Mouse (Mus musculus) lung, embryonic 16.5 days (tissue): ENCODE measurements around the gene Gm884. TPM values are rescaled to one million over a fixed set of nuclear protein-coding genes. Genes with fewer than 3 reads are reported as not detected.

ENCODE experiments used
- ATAC-seq: fragments of 200-750 bp; cut with Nextera tagmentation; 2 replicates; pipeline ENCODE4 v1.8.0; 2017; ENCODE audit warnings: low read depth, mild to moderate bottlenecking, moderate library complexity
- H3K27ac ChIP-seq: fragments of 300-500 bp; sonication (generic); 2 replicates; pipeline ENCODE4 v1.5.1; 2014; ENCODE audit warnings: mild to moderate bottlenecking, control low read depth, low read length
- H3K27me3 ChIP-seq: fragments of 300-500 bp; sonication (generic); 2 replicates; pipeline ENCODE4 v1.6.1; 2014; ENCODE audit warnings: low read depth, low read length, mixed read lengths; ENCODE audit not compliant: control insufficient read depth, insufficient read depth
- H3K36me3 ChIP-seq: fragments of 300-500 bp; sonication (generic); 2 replicates; pipeline ENCODE4 v1.6.1; 2014; ENCODE audit warnings: low read length; ENCODE audit not compliant: control insufficient read depth, insufficient read depth
- H3K4me1 ChIP-seq: fragments of 300-500 bp; sonication (generic); replicated peaks from 2 replicates; pipeline ENCODE4 v1.6.1; 2014; ENCODE audit warnings: low read length, mixed read lengths; ENCODE audit not compliant: control insufficient read depth, insufficient read depth
- H3K4me2 ChIP-seq: fragments of 300-500 bp; sonication (generic); 2 replicates; pipeline ENCODE4 v1.6.1; 2014; ENCODE audit warnings: low read depth, low read length, control low read depth
- H3K4me3 ChIP-seq: fragments of 300-500 bp; sonication (generic); 2 replicates; pipeline ENCODE4 v1.5.1; 2014; ENCODE audit warnings: mild to moderate bottlenecking, low read length, control low read depth
- H3K9ac ChIP-seq: fragments of 300-500 bp; sonication (generic); 2 replicates; pipeline ENCODE4 v1.6.1; 2014; ENCODE audit warnings: low read length, control low read depth
- H3K9me3 ChIP-seq: fragments of 300-500 bp; sonication (generic); 2 replicates; pipeline ENCODE4 v1.6.1; 2016; ENCODE audit warnings: low read length; ENCODE audit not compliant: control insufficient read depth
- WGBS: fragments of 180-500 bp; shearing (Covaris S2); extraction: QIAGEN DNeasy Blood & Tissue Kit; methylation state at CpG from one replicate; pipeline ENCODE4 v1.1.7; 2014; 5-methylcytosine and 5-hydroxymethylcytosine counted together
- polyA plus RNA-seq: library from polyadenylated mRNA; unstranded; fragments of >200 nt; fragmentation: Nextera tagmentation; extraction: Ambion mirVana; gene quantifications from 2 replicates; pipeline ENCODE4 v1.2.1, GENCODE M21; 2015

The Gm884 gene
- polyA plus RNA-seq, 1 experiment from 2014 or later = not detected

- ATAC-seq = no peak
- Histone ChIP-seq H3K4me1 (no peaks in the 10 kb centered on the region), H3K4me2 (no peak overlapping the region), H3K9ac (no peak overlapping the region), H3K4me3 (no peak overlapping the region), H3K36me3 (no peaks in the 10 kb centered on the region), H3K27ac (no peak overlapping the region), H3K9me3 (no peaks in the 10 kb centered on the region), H3K27me3 (peaks cover 7% of the 10 kb centered on the region)
- 3% methylated on average over 10 of the region's 10 CpGs for WGBS
These were observed 18.5 kb upstream of the Gm884 start for GRCm38 (mm10) chr11:103639407-103639946.

- Histone ChIP-seq H3K4me3 (no peak within 1 kb of the TSS), H3K9ac (no peak within 1 kb of the TSS), H3K4me1 (no peaks in the 10 kb centered on the region), H3K4me2 (no peak within 1 kb of the TSS), H3K36me3 (no peaks in the 10 kb centered on the region), H3K27ac (no peak within 1 kb of the TSS), H3K27me3 (peaks cover 7% of the 10 kb centered on the region), H3K9me3 (no peaks in the 10 kb centered on the region)
- ATAC-seq = no peak
- WGBS = 69% methylated on average over 3 of the region's 3 CpGs
These were observed 17.9 kb upstream of the Gm884 start, which contains the start of gene Lyzl6 for GRCm38 (mm10) chr11:103638790-103639189. TSS of gene Lyzl6 (minus strand) at chr11:103638890.

- Histone ChIP-seq H3K27me3 (peaks cover 7% of the 10 kb centered on the region), H3K4me2 (no peak overlapping the region), H3K4me3 (no peak overlapping the region), H3K4me1 (no peaks in the 10 kb centered on the region), H3K9me3 (no peaks in the 10 kb centered on the region), H3K36me3 (no peaks in the 10 kb centered on the region), H3K27ac (no peak overlapping the region), H3K9ac (no peak overlapping the region)
- no peak for ATAC-seq
- WGBS = 66% methylated on average over 6 of the region's 6 CpGs
These were observed 15.3 kb upstream of the Gm884 start for GRCm38 (mm10) chr11:103636261-103636660.

- WGBS = 65% methylated on average over 3 of the region's 3 CpGs
- no peak for ATAC-seq
- no peaks in the 10 kb centered on the region for H3K4me1 ChIP-seq
These were observed 14.5 kb upstream of the Gm884 start for GRCm38 (mm10) chr11:103635481-103635880.

GRCm38 (mm10) chr11:103634806-103635205, 13.9 kb upstream of the Gm884 start:
- WGBS = 77% methylated on average over 7 of the region's 7 CpGs
- no peak overlapping the region for H3K4me3 ChIP-seq

More at GRCm38 (mm10) chr11:103635481-103635880, 14.5 kb upstream of the Gm884 start:
- H3K4me3 ChIP-seq = no peak overlapping the region
- H3K4me2 ChIP-seq = no peak overlapping the region
- H3K27me3 ChIP-seq = peaks cover 7% of the 10 kb centered on the region
- no peak overlapping the region for H3K9ac ChIP-seq
- no peak overlapping the region for H3K27ac ChIP-seq
- no peaks in the 10 kb centered on the region for H3K36me3 ChIP-seq
- no peaks in the 10 kb centered on the region for H3K9me3 ChIP-seq

GRCm38 (mm10) chr11:103627453-103627852, 6.5 kb upstream of the Gm884 start:
- Histone ChIP-seq H3K4me2 (no peak overlapping the region), H3K9ac (no peak overlapping the region), H3K4me1 (no peaks in the 10 kb centered on the region), H3K27ac (no peak overlapping the region), H3K27me3 (no peaks in the 10 kb centered on the region), H3K9me3 (no peaks in the 10 kb centered on the region), H3K4me3 (no peak overlapping the region), H3K36me3 (no peaks in the 10 kb centered on the region)
- no peak for ATAC-seq
- WGBS = 73% methylated on average over 23 of the region's 23 CpGs

More at GRCm38 (mm10) chr11:103634806-103635205, 13.9 kb upstream of the Gm884 start:
- no peaks in the 10 kb centered on the region for H3K9me3 ChIP-seq
- H3K4me1 ChIP-seq = no peaks in the 10 kb centered on the region
- no peak overlapping the region for H3K9ac ChIP-seq
- no peak overlapping the region for H3K4me2 ChIP-seq
- no peak overlapping the region for H3K27ac ChIP-seq
- no peaks in the 10 kb centered on the region for H3K36me3 ChIP-seq
- H3K27me3 ChIP-seq = peaks cover 3% of the 10 kb centered on the region
- ATAC-seq = no peak

GRCm38 (mm10) chr11:103610772-103611171, 10.2 kb downstream of the Gm884 start:
- no peaks in the 10 kb centered on the region for H3K9me3 ChIP-seq
- H3K4me2 ChIP-seq = no peak overlapping the region
- no peak overlapping the region for H3K4me3 ChIP-seq
- no peaks in the 10 kb centered on the region for H3K27me3 ChIP-seq
- no peak overlapping the region for H3K9ac ChIP-seq
- 79% methylated on average over 2 of the region's 2 CpGs for WGBS
- H3K4me1 ChIP-seq = no peaks in the 10 kb centered on the region
- ATAC-seq = no peak
- H3K36me3 ChIP-seq = no peaks in the 10 kb centered on the region
- H3K27ac ChIP-seq = no peak overlapping the region

GRCm38 (mm10) chr11:103606611-103607010, 14.3 kb downstream of the Gm884 start:
- Histone ChIP-seq H3K27ac (no peak overlapping the region), H3K4me3 (no peak overlapping the region), H3K4me1 (no peaks in the 10 kb centered on the region), H3K4me2 (no peak overlapping the region), H3K27me3 (no peaks in the 10 kb centered on the region), H3K36me3 (no peaks in the 10 kb centered on the region), H3K9me3 (no peaks in the 10 kb centered on the region), H3K9ac (no peak overlapping the region)
- ATAC-seq = no peak
- 58% methylated on average over 5 of the region's 5 CpGs for whole genome bisulfite sequencing

GRCm38 (mm10) chr11:103578339-103578738, 42.6 kb downstream of the Gm884 start:
- H3K4me2 ChIP-seq = no peak overlapping the region
- H3K27ac ChIP-seq = no peak overlapping the region
- H3K27me3 ChIP-seq = no peaks in the 10 kb centered on the region
- 87% methylated on average over 11 of the region's 11 CpGs for WGBS
- H3K9me3 ChIP-seq = 0 out of 2 replicates have a peak, but pooled peaks cover 2% of the 10 kb centered on the region
- H3K4me3 ChIP-seq = no peak overlapping the region
- H3K9ac ChIP-seq = no peak overlapping the region
- H3K4me1 ChIP-seq = no peaks in the 10 kb centered on the region
- ATAC-seq = no peak
- no peaks in the 10 kb centered on the region for H3K36me3 ChIP-seq

- Histone ChIP-seq H3K9me3 (no peaks in the 10 kb centered on the region), H3K4me3 (no peak overlapping the region), H3K4me2 (no peak overlapping the region), H3K27ac (no peak overlapping the region), H3K9ac (no peak overlapping the region), H3K36me3 (no peaks in the 10 kb centered on the region), H3K4me1 (no peaks in the 10 kb centered on the region), H3K27me3 (no peaks in the 10 kb centered on the region)
- ATAC-seq = no peak
- 75% methylated on average over 2 of the region's 2 CpGs for WGBS
These were observed 64.9 kb downstream of the Gm884 start for GRCm38 (mm10) chr11:103556021-103556420.
